Mouse (Mus musculus): ENCODE measurements around the gene Pin4. TPM values are rescaled to one million over a fixed set of nuclear protein-coding genes. Genes with fewer than 3 reads are reported as not detected.

Pin4 gene
- polyA plus RNA-seq, 1 experiment from 2014 or later: 44.6 TPM

- Histone ChIP-seq H3K4me3 (ENCODE audit: low read length) (no peak overlapping the region), H3K9ac (ENCODE audit: low read depth, low read length) (no peak overlapping the region), H3K9me3 (ENCODE audit: control insufficient read depth, low read length) (no peaks in the 10 kb centered on the region), H3K27me3 (replicated peaks; ENCODE audit: control insufficient read depth, insufficient read depth, low read length) (no peaks in the 10 kb centered on the region), H3K4me2 (ENCODE audit: low read length) (no peak overlapping the region), H3K27ac (ENCODE audit: low read depth, low read length) (no peak overlapping the region), H3K4me1 (ENCODE audit: control insufficient read depth, insufficient read depth, low read depth, low read length) (no peaks in the 10 kb centered on the region; the same call in 1 of the 2 replicates), H3K36me3 (ENCODE audit: control insufficient read depth, insufficient read depth, low read length) (no peaks in the 10 kb centered on the region)
- 94% methylated on average over 2 of the region's 2 CpGs for WGBS
- ATAC-seq: no peak
Observed at GRCm38 (mm10) chrX:102121321-102121720, 2.1 kb downstream of the Pin4 start.

- H3K4me2 ChIP-seq (ENCODE audit: low read length): no peak overlapping the region
- H3K4me3 ChIP-seq (ENCODE audit: low read length): no peak overlapping the region
- H3K27ac ChIP-seq (ENCODE audit: low read depth, low read length): no peak overlapping the region
- no peaks in the 10 kb centered on the region for H3K9me3 ChIP-seq (ENCODE audit: control insufficient read depth, low read length)
- no peaks in the 10 kb centered on the region for H3K4me1 ChIP-seq (ENCODE audit: control insufficient read depth, insufficient read depth, low read depth, low read length)
- no peak overlapping the region for H3K9ac ChIP-seq (ENCODE audit: low read depth, low read length)
- H3K27me3 ChIP-seq (replicated peaks; ENCODE audit: control insufficient read depth, insufficient read depth, low read length): no peaks in the 10 kb centered on the region; the same call in 1 of the 2 replicates
- H3K36me3 ChIP-seq (ENCODE audit: control insufficient read depth, insufficient read depth, low read length): no peaks in the 10 kb centered on the region
- ATAC-seq: no peak
- 89% methylated on average over 1 of the region's 1 CpGs for WGBS
Observed at GRCm38 (mm10) chrX:102141157-102141556, 21.9 kb downstream of the Pin4 start.

- ATAC-seq: peak; percentile 100
- H3K9me3 ChIP-seq (ENCODE audit: control insufficient read depth, low read length): no peaks in the 10 kb centered on the region
- WGBS: 16% methylated on average over 36 of the region's 42 CpGs
- H3K4me3 ChIP-seq (ENCODE audit: low read length): peak within 1 kb of the TSS; percentile 49
- H3K27ac ChIP-seq (ENCODE audit: low read depth, low read length): peak within 1 kb of the TSS; percentile 40
- peak within 1 kb of the TSS; percentile 70 for H3K4me2 ChIP-seq (ENCODE audit: low read length)
- no peaks in the 10 kb centered on the region for H3K36me3 ChIP-seq (ENCODE audit: control insufficient read depth, insufficient read depth, low read length)
- no peaks in the 10 kb centered on the region for H3K4me1 ChIP-seq (ENCODE audit: control insufficient read depth, insufficient read depth, low read depth, low read length)
- peak within 1 kb of the TSS; percentile 50 for H3K9ac ChIP-seq (ENCODE audit: low read depth, low read length)
- H3K27me3 ChIP-seq (replicated peaks; ENCODE audit: control insufficient read depth, insufficient read depth, low read length): no peaks in the 10 kb centered on the region
Observed at GRCm38 (mm10) chrX:102156618-102157422, 37.6 kb downstream of the Pin4 start, which contains the start of gene Ercc6l. Gene Ercc6l, minus strand, starts transcription at chrX:102157091.

- 50% methylated on average over 5 of the region's 5 CpGs for WGBS
- Histone ChIP-seq H3K4me3 (ENCODE audit: low read length) (peak overlapping the region; percentile 49), H3K9ac (ENCODE audit: low read depth, low read length) (peak overlapping the region; percentile 50), H3K36me3 (ENCODE audit: control insufficient read depth, insufficient read depth, low read length) (no peaks in the 10 kb centered on the region), H3K4me1 (ENCODE audit: control insufficient read depth, insufficient read depth, low read depth, low read length) (no peaks in the 10 kb centered on the region), H3K27me3 (replicated peaks; ENCODE audit: control insufficient read depth, insufficient read depth, low read length) (no peaks in the 10 kb centered on the region), H3K27ac (ENCODE audit: low read depth, low read length) (peak overlapping the region; percentile 40), H3K9me3 (ENCODE audit: control insufficient read depth, low read length) (no peaks in the 10 kb centered on the region), H3K4me2 (ENCODE audit: low read length) (peak overlapping the region; percentile 44)
- ATAC-seq: no peak
Observed at GRCm38 (mm10) chrX:102157423-102157791, 38.2 kb downstream of the Pin4 start.

- ATAC-seq: no peak
- H3K9me3 ChIP-seq (ENCODE audit: control insufficient read depth, low read length): no peaks in the 10 kb centered on the region
- WGBS: 55% methylated on average over 2 of the region's 2 CpGs
Observed at GRCm38 (mm10) chrX:102159778-102160177, 40.5 kb downstream of the Pin4 start.

GRCm38 (mm10) chrX:102160528-102160927 lies 41.3 kb downstream of the Pin4 start:
- Histone ChIP-seq H3K4me2 (ENCODE audit: low read length) (no peak overlapping the region), H3K9me3 (ENCODE audit: control insufficient read depth, low read length) (no peaks in the 10 kb centered on the region), H3K27ac (ENCODE audit: low read depth, low read length) (no peak overlapping the region), H3K36me3 (ENCODE audit: control insufficient read depth, insufficient read depth, low read length) (no peaks in the 10 kb centered on the region), H3K27me3 (replicated peaks; ENCODE audit: control insufficient read depth, insufficient read depth, low read length) (no peaks in the 10 kb centered on the region), H3K9ac (ENCODE audit: low read depth, low read length) (no peak overlapping the region), H3K4me1 (ENCODE audit: control insufficient read depth, insufficient read depth, low read depth, low read length) (no peaks in the 10 kb centered on the region), H3K4me3 (ENCODE audit: low read length) (no peak overlapping the region)
- 68% methylated on average over 2 of the region's 2 CpGs for WGBS
- no peak for ATAC-seq

More at GRCm38 (mm10) chrX:102159778-102160177, 40.5 kb downstream of the Pin4 start:
- H3K9ac ChIP-seq (ENCODE audit: low read depth, low read length): no peak overlapping the region
- no peaks in the 10 kb centered on the region for H3K36me3 ChIP-seq (ENCODE audit: control insufficient read depth, insufficient read depth, low read length)
- H3K27me3 ChIP-seq (replicated peaks; ENCODE audit: control insufficient read depth, insufficient read depth, low read length): no peaks in the 10 kb centered on the region
- H3K27ac ChIP-seq (ENCODE audit: low read depth, low read length): no peak overlapping the region
- no peak overlapping the region for H3K4me3 ChIP-seq (ENCODE audit: low read length)
- H3K4me2 ChIP-seq (ENCODE audit: low read length): no peak overlapping the region
- H3K4me1 ChIP-seq (ENCODE audit: control insufficient read depth, insufficient read depth, low read depth, low read length): no peaks in the 10 kb centered on the region

GRCm38 (mm10) chrX:102163096-102163495 lies 43.8 kb downstream of the Pin4 start:
- no peak overlapping the region for H3K27ac ChIP-seq (ENCODE audit: low read depth, low read length)
- no peak overlapping the region for H3K4me2 ChIP-seq (ENCODE audit: low read length)
- 39% methylated on average over 2 of the region's 2 CpGs for WGBS
- H3K27me3 ChIP-seq (replicated peaks; ENCODE audit: control insufficient read depth, insufficient read depth, low read length): no peaks in the 10 kb centered on the region
- H3K4me1 ChIP-seq (ENCODE audit: control insufficient read depth, insufficient read depth, low read depth, low read length): peaks cover 6% of the 10 kb centered on the region; the same call in 1 of the 2 replicates
- no peak overlapping the region for H3K9ac ChIP-seq (ENCODE audit: low read depth, low read length)
- H3K4me3 ChIP-seq (ENCODE audit: low read length): no peak overlapping the region
- H3K9me3 ChIP-seq (ENCODE audit: control insufficient read depth, low read length): no peaks in the 10 kb centered on the region
- ATAC-seq: no peak
- no peaks in the 10 kb centered on the region for H3K36me3 ChIP-seq (ENCODE audit: control insufficient read depth, insufficient read depth, low read length)

- WGBS: 67% methylated on average over 4 of the region's 4 CpGs
- Histone ChIP-seq H3K4me1 (ENCODE audit: control insufficient read depth, insufficient read depth, low read depth, low read length) (peaks cover 6% of the 10 kb centered on the region; the same call in 1 of the 2 replicates), H3K4me3 (ENCODE audit: low read length) (no peak overlapping the region), H3K27me3 (replicated peaks; ENCODE audit: control insufficient read depth, insufficient read depth, low read length) (no peaks in the 10 kb centered on the region), H3K9ac (ENCODE audit: low read depth, low read length) (no peak overlapping the region), H3K27ac (ENCODE audit: low read depth, low read length) (no peak overlapping the region), H3K9me3 (ENCODE audit: control insufficient read depth, low read length) (no peaks in the 10 kb centered on the region), H3K4me2 (ENCODE audit: low read length) (no peak overlapping the region), H3K36me3 (ENCODE audit: control insufficient read depth, insufficient read depth, low read length) (no peaks in the 10 kb centered on the region)
- no peak for ATAC-seq
Observed at GRCm38 (mm10) chrX:102163529-102163928, 44.3 kb downstream of the Pin4 start.

- no peak overlapping the region for H3K4me2 ChIP-seq (ENCODE audit: low read length)
- no peak overlapping the region for H3K9ac ChIP-seq (ENCODE audit: low read depth, low read length)
- no peaks in the 10 kb centered on the region for H3K9me3 ChIP-seq (ENCODE audit: control insufficient read depth, low read length)
- peaks cover 6% of the 10 kb centered on the region; the same call in 1 of the 2 replicates for H3K4me1 ChIP-seq (ENCODE audit: control insufficient read depth, insufficient read depth, low read depth, low read length)
- H3K27me3 ChIP-seq (replicated peaks; ENCODE audit: control insufficient read depth, insufficient read depth, low read length): no peaks in the 10 kb centered on the region
- ATAC-seq: no peak
- H3K36me3 ChIP-seq (ENCODE audit: control insufficient read depth, insufficient read depth, low read length): no peaks in the 10 kb centered on the region
- H3K4me3 ChIP-seq (ENCODE audit: low read length): no peak overlapping the region
- no peak overlapping the region; the same call in 1 of the 2 replicates for H3K27ac ChIP-seq (ENCODE audit: low read depth, low read length)
- 37% methylated on average over 5 of the region's 5 CpGs for WGBS
Observed at GRCm38 (mm10) chrX:102166521-102166920, 47.3 kb downstream of the Pin4 start.
